Mouse (Mus musculus) kidney, postnatal 0 days (tissue): ENCODE measurements around the gene Jup. TPM values are rescaled to one million over a fixed set of nuclear protein-coding genes. Genes with fewer than 3 reads are reported as not detected.
A peak's percentile ranks its signal among the peaks of the same experiment; 100 is the strongest.

Source experiments
- ATAC-seq: fragments of 200-750 bp; cut with Nextera tagmentation; replicated peaks from 2 replicates; pipeline ENCODE4 v1.8.0; 2017; ENCODE audit warnings: low read depth, moderate number of reproducible peaks, moderate TSS enrichment, moderate library complexity; ENCODE audit not compliant: low FRiP score
- DNase-seq: peaks from one replicate; pipeline ENCODE4 v3.0.0-alpha.2; 2016; ENCODE audit warnings: low spot score
- H3K27ac ChIP-seq: fragments of 300-500 bp; sonication (generic); 2 replicates; pipeline ENCODE4 v1.5.1; 2014; ENCODE audit warnings: mild to moderate bottlenecking
- H3K27me3 ChIP-seq: fragments of 300-500 bp; sonication (generic); 2 replicates; pipeline ENCODE4 v1.6.1; 2014; ENCODE audit warnings: low read length, mixed read lengths; ENCODE audit not compliant: insufficient read depth
- H3K36me3 ChIP-seq: fragments of 300-500 bp; sonication (generic); 2 replicates; pipeline ENCODE4 v1.6.1; 2014; ENCODE audit warnings: low read length, mixed read lengths; ENCODE audit not compliant: insufficient read depth
- H3K4me1 ChIP-seq: fragments of 300-500 bp; sonication (generic); replicated peaks from 2 replicates; pipeline ENCODE4 v1.6.1; 2014; ENCODE audit warnings: antibody characterized with exemption, low read length, mixed read lengths; ENCODE audit not compliant: insufficient read depth
- H3K4me2 ChIP-seq: fragments of 300-500 bp; sonication (generic); 2 replicates; pipeline ENCODE4 v1.6.1; 2014; ENCODE audit warnings: mild to moderate bottlenecking, low read length, moderate library complexity, mixed read lengths
- H3K4me3 ChIP-seq: fragments of 300-500 bp; sonication (generic); replicated peaks from 2 replicates; pipeline ENCODE4 v1.5.1; 2014; ENCODE audit warnings: low read depth, low read length
- H3K9ac ChIP-seq: fragments of 300-500 bp; sonication (generic); 2 replicates; pipeline ENCODE4 v1.6.1; 2014; ENCODE audit warnings: low read depth, low read length
- H3K9me3 ChIP-seq: fragments of 300-500 bp; sonication (generic); replicated peaks from 2 replicates; pipeline ENCODE4 v1.6.1; 2016; ENCODE audit warnings: low read length, inconsistent platforms, mixed read lengths
- CTCF ChIP-seq: IDR thresholded peaks from 2 replicates; pipeline ENCODE4 v1.5.1; 2016; ENCODE audit warnings: antibody characterized with exemption, low read depth, mild to moderate bottlenecking, moderate library complexity
- WGBS: fragments of 180-500 bp; shearing (Covaris S2); extraction: QIAGEN DNeasy Blood & Tissue Kit; methylation state at CpG from one replicate; pipeline ENCODE4 v1.1.7; 2014; 5-methylcytosine and 5-hydroxymethylcytosine counted together
- polyA plus RNA-seq: library from polyadenylated mRNA; unstranded; fragments of >200 nt; fragmentation: Nextera tagmentation; extraction: Ambion mirVana; gene quantifications from 2 replicates; pipeline ENCODE4 v1.2.1, GENCODE M21; 2015

The Jup gene
- polyA plus RNA-seq = 119 and 129 TPM in 2 replicates

GRCm38 (mm10) chr11:100397600-100398389 lies at the start of gene Jup:
Jup (minus strand) TSS chr11:100397763.
- Histone ChIP-seq H3K27me3 (no peaks in the 10 kb centered on the region), H3K27ac (peak within 1 kb of the TSS; percentile 97), H3K9ac (peak within 1 kb of the TSS; percentile 90), H3K36me3 (no peaks in the 10 kb centered on the region), H3K9me3 (no peaks in the 10 kb centered on the region), H3K4me1 (peaks cover 32% of the 10 kb centered on the region), H3K4me3 (peak within 1 kb of the TSS; percentile 83), H3K4me2 (peak within 1 kb of the TSS; percentile 74)
- no peak for TF ChIP-seq CTCF
- ATAC-seq (peak; percentile 97), DNase-seq (peak; percentile 100)
- WGBS = 1% methylated on average over 37 of the region's 37 CpGs

GRCm38 (mm10) chr11:100442625-100443024 lies 45.1 kb upstream of the Jup start:
- Histone ChIP-seq H3K4me3 (no peak overlapping the region), H3K4me2 (no peak overlapping the region), H3K36me3 (no peaks in the 10 kb centered on the region), H3K9me3 (no peaks in the 10 kb centered on the region), H3K27ac (no peak overlapping the region), H3K4me1 (peaks cover 16% of the 10 kb centered on the region), H3K9ac (no peak overlapping the region), H3K27me3 (no peaks in the 10 kb centered on the region)
- 73% methylated on average over 6 of the region's 6 CpGs for WGBS
- no peak for TF ChIP-seq CTCF
- DNase-seq (no peak), ATAC-seq (no peak)

- ATAC-seq (no peak), DNase-seq (no peak)
- Histone ChIP-seq H3K4me2 (peak within 1 kb of the TSS; percentile 96), H3K27ac (peak within 1 kb of the TSS; percentile 16; the same call in 1 of the 2 replicates), H3K36me3 (peaks cover under 1% of the 10 kb centered on the region; the same call in 1 of the 2 replicates), H3K4me3 (peak within 1 kb of the TSS; percentile 85), H3K4me1 (peaks cover 16% of the 10 kb centered on the region), H3K27me3 (no peaks in the 10 kb centered on the region), H3K9ac (peak within 1 kb of the TSS; percentile 91), H3K9me3 (no peaks in the 10 kb centered on the region)
- 62% methylated on average over 8 of the region's 8 CpGs for WGBS
- no peak for TF ChIP-seq CTCF
These were observed 44.2 kb upstream of the Jup start, which contains the start of the genes Nt5c3b and Klhl10 for GRCm38 (mm10) chr11:100441797-100442196. Nt5c3b (minus strand) TSS chr11:100441808. Klhl10 (plus strand) TSS chr11:100441917.

- H3K27me3 ChIP-seq = no peaks in the 10 kb centered on the region
- no peaks in the 10 kb centered on the region for H3K9me3 ChIP-seq
- H3K27ac ChIP-seq = peak overlapping the region; percentile 16; the same call in 1 of the 2 replicates
- DNase-seq (peak; percentile 90), ATAC-seq (peak; percentile 91)
- peaks cover 16% of the 10 kb centered on the region for H3K4me1 ChIP-seq
- peak overlapping the region; percentile 96 for H3K4me2 ChIP-seq
- H3K36me3 ChIP-seq = peaks cover 5% of the 10 kb centered on the region; the same call in 1 of the 2 replicates
- H3K9ac ChIP-seq = peak overlapping the region; percentile 91
- H3K4me3 ChIP-seq = peak overlapping the region; percentile 85
- WGBS = 1% methylated on average over 52 of the region's 52 CpGs
- no peak for TF ChIP-seq CTCF
These were observed 43.3 kb upstream of the Jup start for GRCm38 (mm10) chr11:100440691-100441522.

GRCm38 (mm10) chr11:100437901-100438300 lies 40.3 kb upstream of the Jup start:
- Histone ChIP-seq H3K27me3 (no peaks in the 10 kb centered on the region), H3K4me1 (peaks cover 16% of the 10 kb centered on the region), H3K9ac (no peak overlapping the region), H3K36me3 (peaks cover 6% of the 10 kb centered on the region; the same call in 1 of the 2 replicates), H3K4me3 (no peak overlapping the region), H3K4me2 (no peak overlapping the region), H3K27ac (no peak overlapping the region), H3K9me3 (no peaks in the 10 kb centered on the region)
- no peak for ATAC-seq
- WGBS = 48% methylated on average over 1 of the region's 1 CpGs
- DNase-seq = peak; percentile 38
- TF ChIP-seq CTCF = no peak

GRCm38 (mm10) chr11:100435678-100436246 lies 38.2 kb upstream of the Jup start:
- Histone ChIP-seq H3K4me1 (peaks cover 16% of the 10 kb centered on the region), H3K27me3 (no peaks in the 10 kb centered on the region), H3K4me2 (no peak overlapping the region), H3K9me3 (no peaks in the 10 kb centered on the region), H3K36me3 (peaks cover 10% of the 10 kb centered on the region; the same call in 1 of the 2 replicates), H3K4me3 (no peak overlapping the region), H3K27ac (no peak overlapping the region), H3K9ac (no peak overlapping the region)
- no peak for DNase-seq
- no peak for TF ChIP-seq CTCF
- 71% methylated on average over 9 of the region's 9 CpGs for WGBS
- ATAC-seq = no peak
